Mouse (Mus musculus) forebrain, embryonic 11.5 days (tissue): ENCODE results near the gene Tstd3. TPM values are rescaled to one million over a fixed set of nuclear protein-coding genes. Genes with fewer than 3 reads are reported as not detected.

Experiments
- ATAC-seq: fragments of 200-750 bp; cut with Nextera tagmentation; replicated peaks from 2 replicates; pipeline ENCODE4 v1.8.0; 2017; ENCODE audit warnings: moderate TSS enrichment; ENCODE audit not compliant: low FRiP score
- DNase-seq: peaks from one replicate; pipeline ENCODE4 v3.0.0-alpha.2; 2017; ENCODE audit warnings: low spot score
- H3K27ac ChIP-seq: fragments of 300-500 bp; sonication (generic); 2 replicates; pipeline ENCODE4 v1.5.1; 2014; ENCODE audit warnings: low read depth, low read length
- H3K27me3 ChIP-seq: fragments of 300-500 bp; sonication (generic); 2 replicates; pipeline ENCODE4 v1.6.1; 2014; ENCODE audit warnings: mild to moderate bottlenecking, low read length, mixed read lengths; ENCODE audit not compliant: control insufficient read depth, insufficient read depth
- H3K36me3 ChIP-seq: fragments of 300-500 bp; sonication (generic); 2 replicates; pipeline ENCODE4 v1.6.1; 2014; ENCODE audit warnings: mild to moderate bottlenecking, low read length, moderate library complexity, mixed read lengths; ENCODE audit not compliant: control insufficient read depth, insufficient read depth
- H3K4me1 ChIP-seq: fragments of 300-500 bp; sonication (generic); replicated peaks from 2 replicates; pipeline ENCODE4 v1.6.1; 2014; ENCODE audit warnings: low read length, mixed read lengths; ENCODE audit not compliant: control insufficient read depth, insufficient read depth
- H3K4me2 ChIP-seq: fragments of 300-500 bp; sonication (generic); 2 replicates; pipeline ENCODE4 v1.6.1; 2014; ENCODE audit warnings: low read depth, mild to moderate bottlenecking, low read length, moderate library complexity, mixed read lengths; ENCODE audit not compliant: severe bottlenecking
- H3K4me3 ChIP-seq: fragments of 300-500 bp; sonication (generic); 2 replicates; pipeline ENCODE4 v1.5.1; 2014; ENCODE audit warnings: low read depth, low read length
- H3K9ac ChIP-seq: fragments of 300-500 bp; sonication (generic); 2 replicates; pipeline ENCODE4 v1.6.1; 2014; ENCODE audit warnings: low read length
- H3K9me3 ChIP-seq: fragments of 300-500 bp; sonication (generic); 2 replicates; pipeline ENCODE4 v1.6.1; 2016; ENCODE audit warnings: low read length, mixed read lengths; ENCODE audit not compliant: control insufficient read depth
- WGBS: fragments of 180-500 bp; shearing (Covaris S2); extraction: QIAGEN DNeasy Blood & Tissue Kit; methylation state at CpG from one replicate; pipeline ENCODE4 v1.1.7; 2014; 5-methylcytosine and 5-hydroxymethylcytosine counted together
- polyA plus RNA-seq: library from polyadenylated mRNA; unstranded; fragments of >200 nt; fragmentation: Nextera tagmentation; extraction: Ambion mirVana; gene quantifications from 2 replicates; pipeline ENCODE4 v1.2.1, GENCODE M21; 2014

Tstd3 gene
- polyA plus RNA-seq, 1 experiment from 2014 or later, result 23.9 TPM

DNA sequence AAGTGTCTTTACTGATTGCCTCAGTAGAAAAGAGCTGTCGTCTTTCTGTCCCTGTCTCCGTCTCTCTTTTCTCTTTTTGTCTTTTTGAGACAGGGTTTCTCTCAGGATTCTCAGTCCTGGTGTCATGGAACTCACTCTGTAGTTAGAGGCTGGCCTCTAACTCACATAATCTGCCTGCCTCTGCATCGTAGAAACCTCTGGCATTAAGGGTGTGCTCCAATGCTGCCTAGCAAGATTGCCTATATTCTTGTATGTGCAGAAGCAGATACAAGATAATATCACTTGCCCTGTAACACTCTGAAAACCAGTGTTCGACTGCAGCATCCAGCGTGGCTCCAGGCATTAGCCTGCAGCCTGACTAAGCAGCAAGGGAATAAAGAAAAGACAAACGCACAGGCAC, 21.9 kb upstream of the Tstd3 start:
- Histone ChIP-seq H3K9ac (no peak overlapping the region), H3K9me3 (no peaks in the 10 kb centered on the region), H3K27me3 (no peaks in the 10 kb centered on the region), H3K4me1 (no peaks in the 10 kb centered on the region), H3K4me2 (no peak overlapping the region), H3K36me3 (peaks cover 8% of the 10 kb centered on the region; the same call in 1 of the 2 replicates), H3K4me3 (no peak overlapping the region), H3K27ac (no peak overlapping the region)
- no peak for ATAC-seq
- no peak for DNase-seq
- WGBS, result 85% methylated on average over 6 of the region's 6 CpGs

DNA sequence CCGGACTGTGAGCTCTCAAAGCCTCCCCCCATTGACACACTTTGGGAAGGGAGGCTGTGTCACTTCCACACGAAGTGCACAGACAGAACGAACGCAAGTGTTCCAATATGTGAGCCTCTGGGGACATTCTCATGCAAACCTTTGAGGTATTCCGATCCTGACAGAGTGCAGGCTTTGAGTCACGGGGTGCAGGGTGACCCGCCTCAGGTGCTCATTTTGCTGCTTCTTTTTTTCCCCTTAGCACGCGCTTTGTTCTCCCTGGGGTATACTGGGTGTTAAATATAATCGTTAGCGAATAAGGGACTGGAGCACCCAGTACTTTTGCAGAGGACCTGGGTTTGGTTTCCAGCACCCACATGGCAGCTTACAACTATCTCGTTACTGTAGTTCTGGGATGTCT, 19.3 kb upstream of the Tstd3 start:
- no peak for ATAC-seq
- H3K4me3 ChIP-seq, result no peak overlapping the region
- no peak overlapping the region for H3K9ac ChIP-seq
- H3K4me2 ChIP-seq, result no peak overlapping the region
- no peaks in the 10 kb centered on the region for H3K27me3 ChIP-seq
- H3K9me3 ChIP-seq, result no peaks in the 10 kb centered on the region
- no peaks in the 10 kb centered on the region for H3K4me1 ChIP-seq
- no peak overlapping the region for H3K27ac ChIP-seq
- no peak for DNase-seq
- WGBS, result 97% methylated on average over 12 of the region's 12 CpGs
- H3K36me3 ChIP-seq, result peaks cover 8% of the 10 kb centered on the region; the same call in 1 of the 2 replicates

DNA sequence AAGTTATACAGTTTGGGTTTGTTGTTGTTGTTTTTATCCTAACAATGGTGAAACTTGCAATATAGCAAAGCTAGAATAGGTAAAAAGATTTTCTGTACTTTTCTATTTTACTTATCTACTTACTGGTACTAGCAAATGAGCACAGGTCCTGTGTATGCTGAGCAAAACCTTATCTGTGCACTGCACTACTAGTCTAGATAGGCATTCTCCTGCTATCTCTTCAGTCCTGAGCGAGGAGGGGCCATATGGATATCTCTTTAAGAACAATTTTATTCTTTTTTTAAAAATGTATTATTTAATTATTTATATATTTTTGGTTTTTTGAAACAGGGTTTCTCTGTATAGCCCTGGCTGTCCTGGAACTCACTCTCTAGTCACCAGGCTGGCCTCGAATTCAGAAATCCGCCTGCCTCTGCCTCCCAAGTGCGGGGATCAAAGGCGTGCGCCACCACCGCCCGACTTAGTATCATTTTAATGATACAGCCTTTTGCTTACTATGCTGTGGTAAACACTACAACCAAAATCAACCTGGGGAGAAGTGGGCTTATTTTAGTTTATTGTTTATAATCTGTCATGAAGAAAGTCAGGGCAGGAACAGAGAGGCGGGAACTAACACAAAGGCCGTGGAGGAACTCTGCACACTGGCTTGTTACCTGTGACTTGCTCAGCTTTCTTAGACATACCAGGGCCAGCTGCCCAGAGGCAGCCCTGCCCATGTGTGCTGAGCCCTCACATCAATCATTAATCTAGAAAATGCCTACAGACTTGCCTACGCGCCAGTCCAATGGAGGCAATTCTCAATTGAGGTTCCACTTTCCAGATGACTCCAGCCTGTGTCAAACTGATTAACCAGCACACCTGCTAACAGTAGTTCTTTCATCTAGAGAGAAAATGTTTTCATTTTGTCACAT, 14.1 kb upstream of the Tstd3 start:
- Histone ChIP-seq H3K4me3 (no peak overlapping the region), H3K9ac (no peak overlapping the region), H3K27ac (no peak overlapping the region), H3K27me3 (no peaks in the 10 kb centered on the region), H3K4me1 (no peaks in the 10 kb centered on the region), H3K36me3 (peaks cover 8% of the 10 kb centered on the region; the same call in 1 of the 2 replicates), H3K4me2 (no peak overlapping the region), H3K9me3 (no peaks in the 10 kb centered on the region)
- 97% methylated on average over 12 of the region's 12 CpGs for WGBS
- ATAC-seq, result no peak
- DNase-seq, result no peak

DNA sequence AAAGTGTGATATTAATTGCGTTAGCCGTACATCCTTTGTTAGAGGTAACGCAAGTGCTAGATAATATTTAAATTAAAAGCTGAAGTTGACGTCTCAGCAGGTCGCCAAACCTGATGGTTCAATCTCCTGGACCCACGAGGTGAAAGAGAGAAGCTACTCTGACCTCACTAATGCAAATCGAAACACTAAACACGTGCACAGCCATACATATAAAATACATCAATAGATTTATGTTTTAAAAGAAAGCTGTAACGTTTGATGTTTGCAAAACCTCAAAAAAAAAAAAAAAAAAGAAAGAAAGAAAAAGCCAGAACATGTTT, 9.9 kb upstream of the Tstd3 start:
- ATAC-seq (no peak), DNase-seq (no peak)
- 10% methylated on average over 9 of the region's 9 CpGs for WGBS
- Histone ChIP-seq H3K4me2 (peak overlapping the region; percentile 73), H3K4me1 (no peaks in the 10 kb centered on the region), H3K4me3 (peak overlapping the region; percentile 75), H3K9ac (peak overlapping the region; percentile 88), H3K9me3 (no peaks in the 10 kb centered on the region), H3K27me3 (no peaks in the 10 kb centered on the region), H3K36me3 (no peaks in the 10 kb centered on the region), H3K27ac (no peak overlapping the region)

DNA sequence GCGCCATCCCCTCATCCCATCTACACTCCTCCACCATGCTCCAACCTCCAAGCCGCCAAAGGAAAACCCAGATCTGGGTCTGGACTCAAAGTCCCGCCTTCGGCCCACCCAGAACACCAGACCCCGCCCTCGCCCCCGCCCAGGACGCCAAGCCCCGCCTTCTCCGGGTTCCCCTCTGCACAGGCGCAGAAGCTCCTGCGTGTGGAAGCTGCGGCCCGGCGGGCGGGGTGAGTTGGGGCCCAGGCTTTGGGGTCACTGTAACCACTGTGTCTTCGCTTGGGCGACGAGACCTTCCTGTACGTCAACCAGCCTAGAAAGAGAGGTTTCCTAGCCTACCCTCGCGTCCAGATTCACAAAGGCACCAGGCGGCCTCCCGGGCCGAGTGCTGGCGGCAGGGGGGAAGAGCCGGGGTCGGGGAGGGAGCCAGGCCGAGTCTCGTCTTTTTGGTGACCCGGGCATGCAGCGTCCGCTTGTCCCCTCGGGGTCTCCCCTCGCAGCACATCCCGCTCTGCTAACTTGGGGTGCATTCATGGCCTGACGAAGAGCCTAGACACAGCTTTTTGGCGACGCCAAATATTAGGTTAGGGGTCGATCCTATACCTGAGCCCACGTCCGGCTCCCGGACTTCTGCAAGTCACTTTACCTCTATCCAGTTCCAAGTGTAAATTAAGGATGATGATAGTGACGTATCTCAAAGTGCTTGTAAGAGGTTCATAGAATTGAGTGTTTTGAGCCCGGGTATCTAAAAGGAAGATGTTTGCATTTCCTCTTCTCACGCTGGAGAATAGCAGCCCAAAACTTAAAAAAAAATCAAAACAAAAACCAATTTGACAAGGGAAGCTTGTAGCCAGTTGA, 9.3 kb upstream of the Tstd3 start:
- WGBS, result under 1% methylated on average over 46 of the region's 46 CpGs
- H3K4me3 ChIP-seq, result peak overlapping the region; percentile 75
- ATAC-seq, result peak; percentile 98
- H3K36me3 ChIP-seq, result no peaks in the 10 kb centered on the region
- H3K9me3 ChIP-seq, result no peaks in the 10 kb centered on the region
- DNase-seq, result peak; percentile 97
- peak overlapping the region; percentile 88 for H3K9ac ChIP-seq
- no peaks in the 10 kb centered on the region for H3K4me1 ChIP-seq
- no peaks in the 10 kb centered on the region for H3K27me3 ChIP-seq
- H3K4me2 ChIP-seq, result peak overlapping the region; percentile 73
- H3K27ac ChIP-seq, result no peak overlapping the region

DNA sequence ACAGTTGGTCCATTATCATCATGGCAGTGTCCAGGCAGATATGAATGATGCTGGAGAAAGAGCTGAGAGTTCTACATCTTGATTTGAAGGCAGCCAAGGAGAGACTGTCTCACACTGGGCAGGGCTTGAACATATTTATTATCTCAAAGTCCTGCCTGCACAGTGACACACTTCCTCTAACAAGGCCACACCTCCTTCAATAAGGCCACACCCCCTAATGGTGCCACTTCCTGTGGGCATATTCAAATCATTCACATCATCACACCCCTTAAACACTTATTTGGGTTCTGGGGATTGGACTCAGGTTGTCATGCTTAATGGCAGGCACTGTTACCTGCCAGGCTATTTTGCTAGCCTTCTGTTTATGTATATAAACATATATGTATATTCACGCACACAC, 5.3 kb upstream of the Tstd3 start:
- Histone ChIP-seq H3K36me3 (no peaks in the 10 kb centered on the region), H3K4me3 (no peak overlapping the region), H3K9ac (no peak overlapping the region), H3K4me1 (no peaks in the 10 kb centered on the region), H3K4me2 (no peak overlapping the region), H3K27me3 (no peaks in the 10 kb centered on the region), H3K9me3 (no peaks in the 10 kb centered on the region), H3K27ac (no peak overlapping the region)
- ATAC-seq (no peak), DNase-seq (no peak)
- 93% methylated on average over 1 of the region's 1 CpGs for WGBS

DNA sequence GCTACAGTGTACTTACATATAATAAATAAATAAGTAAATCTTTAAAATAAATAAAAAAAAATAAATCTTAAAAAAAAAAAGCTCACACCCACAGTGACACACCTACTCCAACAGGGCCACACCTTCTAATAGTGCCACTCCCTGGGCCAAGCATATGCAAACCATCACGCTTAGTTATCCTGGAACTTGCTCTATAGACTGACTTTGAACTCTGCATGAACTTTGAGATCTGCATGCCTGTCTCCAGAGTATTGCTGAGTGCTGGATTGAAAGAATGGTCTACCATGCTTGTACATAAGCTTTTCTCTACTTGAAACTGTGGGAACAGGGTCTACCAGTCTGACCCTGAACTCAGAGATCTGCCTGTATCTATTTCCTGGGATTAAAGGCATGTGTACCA, 4.1 kb upstream of the Tstd3 start:
- Histone ChIP-seq H3K27me3 (no peaks in the 10 kb centered on the region), H3K4me2 (no peak overlapping the region), H3K36me3 (no peaks in the 10 kb centered on the region), H3K9me3 (no peaks in the 10 kb centered on the region), H3K27ac (no peak overlapping the region), H3K4me3 (no peak overlapping the region), H3K9ac (no peak overlapping the region), H3K4me1 (no peaks in the 10 kb centered on the region)
- 81% methylated on average over 1 of the region's 1 CpGs for WGBS
- ATAC-seq (no peak), DNase-seq (no peak)

DNA sequence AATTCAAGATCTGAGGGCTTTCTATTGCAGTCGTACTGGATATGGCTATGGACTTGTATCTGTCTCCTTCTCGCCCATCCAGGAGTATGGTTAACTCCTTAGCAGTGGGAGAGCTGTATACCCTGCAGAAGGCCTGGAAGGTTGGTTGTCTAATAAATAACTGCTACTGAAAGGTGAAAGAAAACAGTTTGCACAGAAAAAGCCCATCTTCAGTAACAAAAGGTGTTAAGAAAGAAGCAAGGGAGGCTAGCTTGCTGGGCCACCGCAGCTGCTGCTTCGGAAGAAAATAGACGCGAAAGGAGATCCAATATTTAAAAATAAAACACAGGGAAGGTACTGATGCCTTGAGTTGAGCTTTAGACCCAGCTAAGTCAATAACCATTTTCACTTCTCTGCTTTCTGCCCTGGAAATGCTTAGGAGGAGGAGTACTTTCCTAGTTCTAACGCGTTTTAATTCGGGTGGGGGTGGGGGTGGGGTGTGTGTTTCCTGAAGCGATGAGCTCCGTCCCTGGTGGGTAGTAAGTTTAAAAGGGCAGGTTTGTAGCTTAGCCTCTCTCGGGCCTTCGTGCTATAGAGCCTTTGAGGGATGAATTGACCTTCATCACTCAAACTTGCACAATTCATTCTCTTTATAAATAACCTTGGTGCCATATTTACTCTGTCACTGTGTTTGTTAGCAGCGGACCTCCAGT, 695 bp downstream of the Tstd3 start:
- H3K9me3 ChIP-seq, result no peaks in the 10 kb centered on the region
- DNase-seq, result no peak
- no peaks in the 10 kb centered on the region for H3K4me1 ChIP-seq
- no peaks in the 10 kb centered on the region for H3K27me3 ChIP-seq
- H3K9ac ChIP-seq, result peak overlapping the region; percentile 70
- H3K27ac ChIP-seq, result no peak overlapping the region
- H3K36me3 ChIP-seq, result no peaks in the 10 kb centered on the region
- no peak; the same call in 1 of the 2 replicates for ATAC-seq
- 23% methylated on average over 14 of the region's 14 CpGs for WGBS
- H3K4me3 ChIP-seq, result peak overlapping the region; percentile 55
- peak overlapping the region; percentile 59 for H3K4me2 ChIP-seq
